Mouse (Mus musculus): ENCODE data around the gene Enc1.
"Not testable (repeated sequence)": the region's sequence is repeated elsewhere in the genome, so short reads cannot be mapped to it uniquely, and the experiment has no call there.

Gene Enc1

GRCm38 (mm10) chr13:97253418-97253981 is 12.6 kb downstream of the Enc1 start:
- peak; percentile 70 for DNase-seq

- DNase-seq = no peak
These were observed 13.1 kb downstream of the Enc1 start for GRCm38 (mm10) chr13:97253994-97254393.

- DNase-seq = no peak
These were observed 13.8 kb downstream of the Enc1 start for GRCm38 (mm10) chr13:97254564-97255164.

GRCm38 (mm10) chr13:97255976-97256848 is 15.3 kb downstream of the Enc1 start:
- DNase-seq = no peak

- no peak for DNase-seq
These were observed 16.0 kb downstream of the Enc1 start for GRCm38 (mm10) chr13:97256849-97257379.

GRCm38 (mm10) chr13:97259271-97259670 is 18.4 kb downstream of the Enc1 start:
- DNase-seq = no peak

GRCm38 (mm10) chr13:97260456-97261180 is 19.7 kb downstream of the Enc1 start:
- no peak for DNase-seq

GRCm38 (mm10) chr13:97261549-97261948 is 20.6 kb downstream of the Enc1 start:
- DNase-seq = no peak

GRCm38 (mm10) chr13:97262676-97263075 is 21.8 kb downstream of the Enc1 start:
- DNase-seq = no peak

GRCm38 (mm10) chr13:97265534-97265933 is 24.6 kb downstream of the Enc1 start:
- DNase-seq = not testable (repeated sequence)

GRCm38 (mm10) chr13:97270723-97271122 is 29.8 kb downstream of the Enc1 start:
- no peak for DNase-seq

GRCm38 (mm10) chr13:97271641-97272040 is 30.7 kb downstream of the Enc1 start:
- DNase-seq = no peak

GRCm38 (mm10) chr13:97274757-97275156 is 33.9 kb downstream of the Enc1 start:
- DNase-seq = no peak

- no peak for DNase-seq
These were observed 34.6 kb downstream of the Enc1 start for GRCm38 (mm10) chr13:97275482-97275881.

GRCm38 (mm10) chr13:97282051-97282910 is 41.4 kb downstream of the Enc1 start:
- DNase-seq = no peak

- no peak for DNase-seq
These were observed 42.0 kb downstream of the Enc1 start for GRCm38 (mm10) chr13:97282911-97283281.

- DNase-seq = no peak
These were observed 46.1 kb downstream of the Enc1 start for GRCm38 (mm10) chr13:97287046-97287445.

- no peak for DNase-seq
These were observed 49.8 kb downstream of the Enc1 start for GRCm38 (mm10) chr13:97290747-97291146.

GRCm38 (mm10) chr13:97291354-97291753 is 50.4 kb downstream of the Enc1 start:
- no peak for DNase-seq

GRCm38 (mm10) chr13:97292026-97292425 is 51.1 kb downstream of the Enc1 start:
- DNase-seq = no peak

GRCm38 (mm10) chr13:97292451-97293245 is 51.7 kb downstream of the Enc1 start:
- no peak for DNase-seq
